Mouse (Mus musculus) myocyte (in vitro differentiated cells): ENCODE results near the gene Prr19. TPM values are rescaled to one million over a fixed set of nuclear protein-coding genes. Genes with fewer than 3 reads are reported as not detected.

Experiments used
- H3K27me3 ChIP-seq: one replicate; pipeline ENCODE4 v1.6.1; 2011; ENCODE audit not compliant: control insufficient read depth, insufficient read depth, insufficient read length
- H3K36me3 ChIP-seq: one replicate; pipeline ENCODE4 v1.6.1; 2011; ENCODE audit not compliant: control insufficient read depth, insufficient read depth
- H3K4me2 ChIP-seq: one replicate; pipeline ENCODE4 v1.6.1; 2011; ENCODE audit warnings: low read depth, control low read depth
- H3K4me3 ChIP-seq: one replicate; pipeline ENCODE4 v1.5.1; 2011; ENCODE audit warnings: mild to moderate bottlenecking, control low read depth, moderate library complexity
- H3K79me2 ChIP-seq: one replicate; pipeline ENCODE4 v1.6.1; 2011; ENCODE audit not compliant: control insufficient read depth, insufficient read depth
- H3ac ChIP-seq: one replicate; pipeline ENCODE4 v1.6.1; 2011; ENCODE audit not compliant: control insufficient read depth, insufficient read length
- CEBPB ChIP-seq: IDR thresholded peaks from 2 replicates; pipeline ENCODE4 v1.6.1; 2011; ENCODE audit warnings: mild to moderate bottlenecking, moderate library complexity; ENCODE audit not compliant: poor library complexity, insufficient read depth, severe bottlenecking
- MAX ChIP-seq: IDR thresholded peaks from one replicate; pipeline ENCODE4 v1.6.1; 2011; ENCODE audit warnings: low read depth, mild to moderate bottlenecking, control low read depth
- MYOD1 ChIP-seq, 3 experiments: IDR thresholded peaks; one replicate each; pipeline ENCODE4 v1.6.1; 2011; ENCODE audit warnings: control low read depth in 2 of 3, low read depth in 2 of 3, mild to moderate bottlenecking in 2 of 3, moderate library complexity in 1 of 3; ENCODE audit not compliant: insufficient read length in 2 of 3, control insufficient read depth in 1 of 3
- MYOG ChIP-seq, 3 experiments: IDR thresholded peaks; one replicate each; pipeline ENCODE4 v1.6.1; 2011; ENCODE audit warnings: control low read depth in 2 of 3, low read depth in 2 of 3, mild to moderate bottlenecking in 2 of 3; ENCODE audit not compliant: insufficient read length in 2 of 3, control insufficient read depth in 1 of 3, insufficient read depth in 1 of 3
- POLR2A ChIP-seq: IDR thresholded peaks from one replicate; pipeline ENCODE4 v1.6.1; 2011; ENCODE audit warnings: low read depth, mild to moderate bottlenecking, control low read depth, moderate library complexity; ENCODE audit not compliant: insufficient read length
- POLR2AphosphoS2 ChIP-seq: IDR thresholded peaks from one replicate; pipeline ENCODE4 v1.6.1; 2011; ENCODE audit warnings: low read depth, control low read depth; ENCODE audit not compliant: insufficient read length
- REST ChIP-seq: IDR thresholded peaks from one replicate; pipeline ENCODE4 v1.6.1; 2011; ENCODE audit warnings: mild to moderate bottlenecking, control low read depth, moderate library complexity; ENCODE audit not compliant: insufficient read depth, insufficient read length
- SRF ChIP-seq: IDR thresholded peaks from one replicate; pipeline ENCODE4 v1.6.1; 2011; ENCODE audit warnings: low read depth; ENCODE audit not compliant: control insufficient read depth, insufficient read length
- TCF12 ChIP-seq: IDR thresholded peaks from one replicate; pipeline ENCODE4 v1.6.1; 2011; ENCODE audit warnings: mild to moderate bottlenecking, control low read depth; ENCODE audit not compliant: poor library complexity, insufficient read depth, severe bottlenecking
- TCF3 ChIP-seq: IDR thresholded peaks from one replicate; pipeline ENCODE4 v1.6.1; 2011; ENCODE audit warnings: low read depth, control low read depth; ENCODE audit not compliant: insufficient read length
- USF1 ChIP-seq: IDR thresholded peaks from one replicate; pipeline ENCODE4 v1.6.1; 2011; ENCODE audit warnings: low read depth, mild to moderate bottlenecking, control low read depth, moderate library complexity
- polyA plus RNA-seq: library from polyadenylated mRNA; unstranded; fragments of >200 nt; fragmentation: generic; extraction: Trizol; gene quantifications from one replicate; pipeline ENCODE4 v1.2.1, GENCODE M21; 2012; ENCODE audit warnings: missing spikeins

Prr19 gene
- polyA plus RNA-seq, 1 experiment, result not detected

DNA sequence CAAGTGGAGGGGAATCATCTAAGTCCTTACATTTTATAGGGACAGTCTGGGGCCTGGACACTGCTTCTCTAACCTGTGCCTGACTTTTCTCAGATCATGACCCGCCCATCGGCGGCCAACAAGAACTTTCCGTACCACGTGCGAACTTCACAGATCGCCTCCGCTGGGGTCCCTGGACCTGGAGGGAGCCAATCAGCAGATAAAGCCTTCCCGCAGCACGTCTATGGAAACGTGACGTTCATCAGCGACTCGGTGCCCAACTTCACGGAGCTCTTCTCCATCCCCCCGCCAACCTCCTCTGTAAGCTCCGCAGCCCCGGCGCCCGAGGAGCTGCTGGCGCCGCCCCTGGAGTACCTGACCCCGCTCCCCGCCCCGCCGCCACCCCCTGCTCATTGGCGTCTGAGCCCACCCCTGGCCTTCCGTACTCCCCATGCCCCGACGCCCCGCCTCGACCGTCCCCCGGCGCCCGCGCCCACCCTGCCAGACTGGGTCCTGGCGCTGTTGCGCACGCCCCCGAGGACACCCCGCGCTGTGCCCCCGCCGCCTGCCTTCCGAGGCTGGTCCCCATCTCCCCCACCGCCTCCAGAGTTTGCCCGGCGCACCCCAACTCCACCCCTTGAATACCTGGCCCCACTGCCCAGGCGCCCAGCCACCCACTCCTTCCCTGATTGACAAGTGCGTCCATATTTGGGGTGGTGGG lies 13.5 kb downstream of the Prr19 start:
- Histone ChIP-seq H3K27me3 (peaks cover 46% of the 10 kb centered on the region), H3ac (peak overlapping the region; percentile 10)

DNA sequence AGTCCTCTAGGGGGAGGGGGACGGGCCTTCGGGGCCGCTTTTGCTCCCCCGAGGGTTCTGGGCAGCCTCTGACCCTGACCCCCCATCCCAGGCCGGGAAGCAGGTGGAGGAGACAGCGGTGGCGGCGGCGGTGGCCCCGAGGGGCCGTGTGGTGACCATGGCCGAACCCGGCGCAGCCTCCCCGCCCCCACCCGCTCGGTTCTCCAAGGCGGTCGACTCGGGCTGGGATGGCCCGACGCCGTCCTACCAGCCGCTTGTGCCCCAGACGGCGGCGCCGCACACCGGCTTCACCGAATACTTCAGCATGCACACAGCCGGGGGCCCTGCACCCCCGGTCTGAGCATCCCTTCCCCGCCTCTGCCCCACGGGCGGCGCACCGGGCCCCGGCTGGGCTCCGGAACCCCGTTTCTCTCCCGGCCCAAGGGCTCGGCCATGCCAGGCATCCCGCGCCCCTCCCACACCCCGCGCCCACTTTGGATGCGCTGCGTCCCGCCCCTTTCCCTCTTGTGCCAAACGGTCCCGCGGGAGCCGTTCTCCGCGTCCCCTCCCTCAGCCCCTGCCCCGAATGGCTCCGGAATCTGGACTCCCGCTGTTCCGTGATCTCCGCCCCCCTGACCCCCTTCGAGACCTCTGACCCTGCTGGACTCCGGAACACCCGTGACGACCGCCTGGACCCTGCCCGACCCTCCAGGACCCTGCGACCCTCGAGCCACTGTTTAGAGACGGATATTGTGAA lies 14.3 kb downstream of the Prr19 start:
- Histone ChIP-seq H3K79me2 (peaks cover 14% of the 10 kb centered on the region), H3K4me3 (peak overlapping the region; percentile 64), H3K36me3 (no peaks in the 10 kb centered on the region), H3K4me2 (peak overlapping the region; percentile 67), H3ac (peak overlapping the region; percentile 10), H3K27me3 (peaks cover 46% of the 10 kb centered on the region)
- no peak for TF ChIP-seq TCF3
- TF ChIP-seq POLR2AphosphoS2, result no peak
- no peak for TF ChIP-seq USF1
- no peak for TF ChIP-seq REST
- TF ChIP-seq MYOD1 (IDR thresholded peaks at IDR 0.05; ENCODE audit: control insufficient read depth in 1 of 3, insufficient read length in 2 of 3, low read depth in 2 of 3), result no peak

More for the DNA sequence above, 13.5 kb downstream of the Prr19 start:
- H3K4me3 ChIP-seq, result no peak overlapping the region
- H3K4me2 ChIP-seq, result no peak overlapping the region
- peaks cover 14% of the 10 kb centered on the region for H3K79me2 ChIP-seq
- H3K36me3 ChIP-seq, result no peaks in the 10 kb centered on the region
- no peak for TF ChIP-seq POLR2A

DNA sequence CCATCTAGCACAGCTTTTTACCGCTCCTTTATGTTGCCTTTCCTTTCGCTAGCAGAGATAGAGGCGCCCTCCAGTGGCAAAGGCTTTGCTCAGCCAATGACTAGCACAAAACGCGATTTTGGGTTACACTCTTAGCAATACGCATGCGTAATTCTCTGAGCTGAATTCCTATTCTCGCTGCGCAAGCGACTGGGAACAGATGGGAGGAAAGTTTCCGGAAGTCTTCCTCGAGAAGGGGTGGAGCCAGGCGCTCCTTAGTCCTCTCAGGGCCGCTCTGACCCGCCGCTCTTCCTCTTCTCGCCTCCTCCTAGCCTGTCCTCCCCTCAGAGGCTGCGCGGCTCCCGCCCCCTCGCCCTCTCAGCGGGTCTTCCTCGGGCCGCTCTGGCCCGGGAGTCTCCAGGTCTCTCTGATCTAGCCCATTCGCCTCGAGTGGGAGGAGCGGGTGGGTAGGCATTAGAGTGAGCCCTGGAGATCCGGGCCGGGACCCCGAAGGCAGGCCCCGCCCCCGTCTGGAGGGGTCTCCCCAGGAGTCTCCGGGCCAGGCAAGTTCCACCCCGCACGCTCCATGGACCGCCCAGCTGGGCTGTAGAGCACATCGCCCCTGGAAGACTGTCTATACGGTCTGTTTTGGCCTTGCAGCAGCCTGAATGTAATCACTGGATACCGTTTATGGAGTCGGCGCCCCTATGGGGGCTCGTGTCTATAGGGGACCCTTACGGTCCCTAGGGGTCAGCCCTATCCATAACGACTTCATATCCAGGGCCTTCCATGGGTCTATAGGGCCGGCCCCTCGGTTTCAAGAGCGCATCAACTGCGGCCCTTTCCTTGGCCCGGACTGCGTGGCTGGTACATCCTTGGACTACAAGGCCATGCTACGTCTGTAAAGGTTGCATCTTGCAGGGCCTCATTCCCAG lies 15.6 kb downstream of the Prr19 start, which contains the start of gene Megf8:
Gene Megf8 (plus strand): TSS at position 633 of the 914 bp plus-strand sequence.
- Histone ChIP-seq H3K27me3 (peaks cover 37% of the 10 kb centered on the region), H3K36me3 (no peaks in the 10 kb centered on the region), H3K79me2 (peaks cover 14% of the 10 kb centered on the region), H3ac (peak within 1 kb of the TSS; percentile 44), H3K4me3 (peak within 1 kb of the TSS; percentile 64), H3K4me2 (peak within 1 kb of the TSS; percentile 84)
- TF ChIP-seq TCF3 (no peak), POLR2A (peak; percentile 59)

DNA sequence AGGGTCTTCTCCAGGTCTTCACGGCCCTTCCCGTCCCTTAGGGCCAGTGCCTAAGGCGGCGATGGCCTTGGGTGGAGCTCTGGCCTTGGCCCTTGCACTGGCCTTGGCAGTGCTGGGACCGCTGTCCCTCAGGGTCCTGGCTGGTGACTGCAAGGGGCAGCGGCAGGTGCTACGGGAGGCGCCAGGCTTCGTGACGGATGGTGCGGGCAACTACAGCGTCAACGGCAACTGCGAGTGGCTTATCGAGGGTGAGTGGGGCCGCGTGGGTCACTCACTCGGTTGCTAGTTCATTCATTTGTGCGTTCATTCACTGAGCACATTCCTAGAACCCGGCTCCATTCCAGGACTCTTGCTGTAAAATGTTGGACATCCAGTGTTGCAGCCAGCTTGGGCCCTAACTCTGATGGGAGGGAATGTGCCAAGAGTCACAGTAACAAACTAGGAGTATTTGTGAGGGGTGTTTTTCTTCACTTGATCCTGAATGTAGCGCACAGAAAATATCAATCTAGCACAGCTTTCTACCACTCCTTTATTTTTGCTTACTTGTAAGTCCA lies 16.3 kb downstream of the Prr19 start:
- H3K27me3 ChIP-seq, result peaks cover 32% of the 10 kb centered on the region
- peak overlapping the region; percentile 64 for H3K4me3 ChIP-seq
- peak overlapping the region; percentile 44 for H3ac ChIP-seq
- H3K4me2 ChIP-seq, result peak overlapping the region; percentile 84
- no peaks in the 10 kb centered on the region for H3K36me3 ChIP-seq
- peaks cover 14% of the 10 kb centered on the region for H3K79me2 ChIP-seq
- TF ChIP-seq TCF3 (no peak), MAX (no peak), CEBPB (no peak), MYOD1 (IDR thresholded peaks at IDR 0.05; ENCODE audit: control insufficient read depth in 1 of 3, insufficient read length in 2 of 3, low read depth in 2 of 3) (peak in 2 of 3 experiments; percentile 85), POLR2A (peak; percentile 48), SRF (no peak), MYOG (IDR thresholded peaks at IDR 0.05; ENCODE audit: control insufficient read depth in 1 of 3, insufficient read depth in 1 of 3, insufficient read length in 2 of 3, low read depth in 2 of 3) (peak in 2 of 3 experiments; percentile 58 to 73), POLR2AphosphoS2 (peak; percentile 42)

DNA sequence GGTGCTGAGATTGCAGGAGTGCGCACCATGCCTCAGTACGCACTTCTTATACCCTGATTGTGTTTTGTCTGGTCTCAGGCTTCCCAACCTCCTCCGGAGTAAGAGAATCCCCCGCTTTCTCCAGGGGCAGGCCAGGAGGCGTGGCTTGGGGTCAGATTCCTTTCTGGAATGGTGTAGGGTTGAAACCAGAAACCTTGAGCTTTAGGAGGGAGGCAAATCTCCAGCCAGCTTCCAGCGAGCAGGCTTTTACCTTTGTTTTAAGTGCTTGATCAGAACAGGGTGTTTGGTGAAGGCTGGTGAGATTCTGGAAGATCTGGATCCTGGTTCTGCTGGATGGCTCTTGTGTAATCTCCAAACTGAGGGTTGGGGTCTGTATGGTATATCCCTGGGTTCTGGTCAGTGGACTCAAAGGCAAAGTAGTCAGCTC lies 20.9 kb downstream of the Prr19 start:
- Histone ChIP-seq H3K36me3 (no peaks in the 10 kb centered on the region), H3K27me3 (no peaks in the 10 kb centered on the region), H3K4me3 (no peak overlapping the region), H3K4me2 (peak overlapping the region; percentile 55), H3ac (no peak overlapping the region), H3K79me2 (peaks cover 34% of the 10 kb centered on the region)
- no peak for TF ChIP-seq POLR2A
- no peak for TF ChIP-seq TCF3
- TF ChIP-seq SRF, result no peak
- TF ChIP-seq TCF12, result no peak
- no peak for TF ChIP-seq POLR2AphosphoS2
- no peak for TF ChIP-seq REST
- TF ChIP-seq MYOG (IDR thresholded peaks at IDR 0.05; ENCODE audit: control insufficient read depth in 1 of 3, insufficient read depth in 1 of 3, insufficient read length in 2 of 3, low read depth in 2 of 3), result no peak
